Mouse (Mus musculus) MEL (cell line): ENCODE results near the gene Gm4756. TPM values are rescaled to one million over a fixed set of nuclear protein-coding genes. Genes with fewer than 3 reads are reported as not detected.

Experiments
- DNase-seq: peaks from one replicate; pipeline ENCODE4 v3.0.0; 2011; ENCODE audit warnings: low read depth, low spot score
- H3K27ac ChIP-seq: 2 replicates; pipeline ENCODE4 v1.5.1; 2012; ENCODE audit warnings: low read depth, mild to moderate bottlenecking, control low read depth, low read length, moderate library complexity; ENCODE audit not compliant: control insufficient read depth
- H3K27me3 ChIP-seq, 2 experiments: fragments of 150-350 bp in 1 of 2; sonication (generic) in 1 of 2; 2 replicates each; pipeline ENCODE4 v1.6.1; 2012; ENCODE audit warnings: low read length in 2 of 2, mild to moderate bottlenecking in 2 of 2, improper control_type of control experiment in 1 of 2, moderate library complexity in 1 of 2; ENCODE audit not compliant: insufficient read depth in 2 of 2, control insufficient read depth in 1 of 2
- H3K36me3 ChIP-seq, 2 experiments: 2 replicates each; pipeline ENCODE4 v1.6.1; 2012 to 2014; ENCODE audit warnings: low read length in 2 of 2, improper control_type of control experiment in 1 of 2, inconsistent platforms in 1 of 2, mild to moderate bottlenecking in 1 of 2; ENCODE audit not compliant: insufficient read depth in 2 of 2, control insufficient read depth in 1 of 2
- H3K4me1 ChIP-seq, 2 experiments: fragments of 150-350 bp in 1 of 2; sonication (generic) in 1 of 2; 2 replicates each; pipeline ENCODE4 v1.6.1; 2012; ENCODE audit warnings: low read length in 2 of 2, improper control_type of control experiment in 1 of 2, mild to moderate bottlenecking in 1 of 2; ENCODE audit not compliant: insufficient read depth in 2 of 2, control insufficient read depth in 1 of 2
- H3K4me3 ChIP-seq, 2 experiments: fragments of 150-350 bp in 1 of 2; sonication (generic) in 1 of 2; 2 replicates each; pipeline ENCODE4 v1.5.1; 2012; ENCODE audit warnings: low read depth in 2 of 2, low read length in 2 of 2, mild to moderate bottlenecking in 2 of 2, moderate library complexity in 2 of 2, control low read depth in 1 of 2, improper control_type of control experiment in 1 of 2; ENCODE audit not compliant: control insufficient read depth in 1 of 2, insufficient read depth in 1 of 2
- H3K79me2 ChIP-seq: 2 replicates; pipeline ENCODE4 v1.6.1; 2012; ENCODE audit warnings: mild to moderate bottlenecking, low read length, moderate library complexity; ENCODE audit not compliant: control insufficient read depth, poor library complexity, insufficient read depth
- H3K9ac ChIP-seq: 2 replicates; pipeline ENCODE4 v1.6.1; 2012; ENCODE audit warnings: low read depth, mild to moderate bottlenecking, control low read depth, low read length, moderate library complexity; ENCODE audit not compliant: control insufficient read depth, poor library complexity, severe bottlenecking
- H3K9me3 ChIP-seq: fragments of 150-350 bp; sonication (generic); replicated peaks from 2 replicates; pipeline ENCODE4 v1.6.1; 2012; ENCODE audit warnings: mild to moderate bottlenecking, low read length, improper control_type of control experiment, moderate library complexity; ENCODE audit not compliant: insufficient read depth
- BHLHE40 ChIP-seq: IDR thresholded peaks from 2 replicates; pipeline ENCODE4 v1.6.1; 2012; ENCODE audit warnings: low read depth, mild to moderate bottlenecking, inconsistent platforms, low read length, improper control_type of control experiment, borderline replicate concordance
- CHD1 ChIP-seq: IDR thresholded peaks from 2 replicates; pipeline ENCODE4 v1.6.1; 2012; ENCODE audit warnings: low read depth, mild to moderate bottlenecking, inconsistent platforms, low read length, improper control_type of control experiment
- CHD2 ChIP-seq: IDR thresholded peaks from 2 replicates; pipeline ENCODE4 v1.6.1; 2011; ENCODE audit warnings: low read length, improper control_type of control experiment
- CTCF ChIP-seq, 3 experiments: IDR thresholded peaks in 2 of 3; conservative IDR thresholded peaks in 1 of 3; 2 replicates each; pipeline ENCODE4 v1.5.1; 2011 to 2012; ENCODE audit warnings: low read length in 3 of 3, low read depth in 2 of 3, mild to moderate bottlenecking in 2 of 3, improper control_type of control experiment in 1 of 3, inconsistent platforms in 1 of 3, mixed read lengths in 1 of 3, moderate library complexity in 1 of 3; ENCODE audit not compliant: control insufficient read depth in 1 of 3, insufficient read depth in 1 of 3, poor library complexity in 1 of 3, severe bottlenecking in 1 of 3
- ELF1 ChIP-seq: IDR thresholded peaks from 2 replicates; pipeline ENCODE4 v1.6.1; 2014; ENCODE audit warnings: low read depth, mild to moderate bottlenecking, inconsistent platforms, low read length, improper control_type of control experiment, moderate library complexity
- EP300 ChIP-seq, 2 experiments: IDR thresholded peaks; 2 replicates each; pipeline ENCODE4 v1.6.1; 2011; ENCODE audit warnings: improper control_type of control experiment in 2 of 2, low read length in 2 of 2, low read depth in 1 of 2, mild to moderate bottlenecking in 1 of 2
- GABPA ChIP-seq: IDR thresholded peaks from 2 replicates; pipeline ENCODE4 v1.6.1; 2012; ENCODE audit warnings: low read depth, mild to moderate bottlenecking, inconsistent platforms, low read length, improper control_type of control experiment, moderate library complexity
- GATA1 ChIP-seq: IDR thresholded peaks from 2 replicates; pipeline ENCODE4 v1.6.1; 2011; ENCODE audit warnings: low read depth, low read length, improper control_type of control experiment
- HCFC1 ChIP-seq: IDR thresholded peaks from 2 replicates; pipeline ENCODE4 v1.6.1; 2012; ENCODE audit warnings: low read depth, mild to moderate bottlenecking, inconsistent platforms, low read length, improper control_type of control experiment, moderate library complexity
- JUND ChIP-seq: IDR thresholded peaks from 2 replicates; pipeline ENCODE4 v1.6.1; 2011; ENCODE audit warnings: low read depth, mild to moderate bottlenecking, improper control_type of control experiment, low read length
- KAT2A ChIP-seq: conservative IDR thresholded peaks from 2 replicates; pipeline ENCODE4 v1.6.1; 2012; ENCODE audit warnings: low read depth, low read length, improper control_type of control experiment, inconsistent platforms
- MAFK ChIP-seq: IDR thresholded peaks from 2 replicates; pipeline ENCODE4 v1.6.1; 2011; ENCODE audit warnings: low read depth, mild to moderate bottlenecking, low read length, improper control_type of control experiment, borderline replicate concordance
- MAX ChIP-seq: IDR thresholded peaks from 2 replicates; pipeline ENCODE4 v1.6.1; 2011; ENCODE audit warnings: low read length, improper control_type of control experiment
- MAZ ChIP-seq: IDR thresholded peaks from 2 replicates; pipeline ENCODE4 v1.6.1; 2012; ENCODE audit warnings: low read depth, mild to moderate bottlenecking, inconsistent platforms, low read length, improper control_type of control experiment
- MEF2A ChIP-seq: IDR thresholded peaks from 2 replicates; pipeline ENCODE4 v1.6.1; 2014; ENCODE audit warnings: low read depth, mild to moderate bottlenecking, inconsistent platforms, low read length, improper control_type of control experiment; ENCODE audit not compliant: poor library complexity, insufficient replicate concordance, severe bottlenecking; ENCODE audit errors: extremely low read depth
- MXI1 ChIP-seq: IDR thresholded peaks from 2 replicates; pipeline ENCODE4 v1.6.1; 2011; ENCODE audit warnings: mild to moderate bottlenecking, low read depth, low read length, improper control_type of control experiment
- MYB ChIP-seq: IDR thresholded peaks from 2 replicates; pipeline ENCODE4 v1.6.1; 2011; ENCODE audit warnings: mild to moderate bottlenecking, low read depth, low read length, improper control_type of control experiment
- MYC ChIP-seq: IDR thresholded peaks from 2 replicates; pipeline ENCODE4 v1.6.1; 2011; ENCODE audit warnings: low read depth, mild to moderate bottlenecking, low read length, improper control_type of control experiment, moderate library complexity
- NRF1 ChIP-seq: IDR thresholded peaks from 2 replicates; pipeline ENCODE4 v1.6.1; 2014; ENCODE audit warnings: low read depth, mild to moderate bottlenecking, inconsistent platforms, low read length, improper control_type of control experiment, moderate library complexity; ENCODE audit not compliant: poor library complexity, insufficient read depth, severe bottlenecking
- POLR2A ChIP-seq, 2 experiments: IDR thresholded peaks; 2 replicates each; pipeline ENCODE4 v1.6.1; 2011 to 2012; ENCODE audit warnings: low read length in 2 of 2, mild to moderate bottlenecking in 2 of 2, control low read depth in 1 of 2, improper control_type of control experiment in 1 of 2, low read depth in 1 of 2, moderate library complexity in 1 of 2; ENCODE audit not compliant: control insufficient read depth in 1 of 2, insufficient read depth in 1 of 2, poor library complexity in 1 of 2
- POLR2AphosphoS2 ChIP-seq: IDR thresholded peaks from 2 replicates; pipeline ENCODE4 v1.6.1; 2011; ENCODE audit warnings: low read length, improper control_type of control experiment
- POLR2AphosphoS5 ChIP-seq: IDR thresholded peaks from 2 replicates; pipeline ENCODE4 v1.6.1; 2012; ENCODE audit warnings: low read depth, borderline replicate concordance, mild to moderate bottlenecking, inconsistent platforms, low read length, moderate library complexity, mixed read lengths
- RAD21 ChIP-seq: IDR thresholded peaks from 2 replicates; pipeline ENCODE4 v1.6.1; 2011; ENCODE audit warnings: mild to moderate bottlenecking, low read depth, low read length, improper control_type of control experiment
- RCOR1 ChIP-seq: IDR thresholded peaks from 2 replicates; pipeline ENCODE4 v1.6.1; 2012; ENCODE audit warnings: low read depth, mild to moderate bottlenecking, inconsistent platforms, low read length, improper control_type of control experiment
- SIN3A ChIP-seq: IDR thresholded peaks from 2 replicates; pipeline ENCODE4 v1.6.1; 2012; ENCODE audit warnings: low read length, improper control_type of control experiment, inconsistent platforms
- SMC3 ChIP-seq: IDR thresholded peaks from 2 replicates; pipeline ENCODE4 v1.6.1; 2011; ENCODE audit warnings: low read depth, low read length, improper control_type of control experiment
- TCF12 ChIP-seq: IDR thresholded peaks from 2 replicates; pipeline ENCODE4 v1.6.1; 2014; ENCODE audit warnings: low read depth, mild to moderate bottlenecking, inconsistent platforms, low read length, improper control_type of control experiment, moderate library complexity
- UBTF ChIP-seq: IDR thresholded peaks from 2 replicates; pipeline ENCODE4 v1.6.1; 2012; ENCODE audit warnings: low read depth, mild to moderate bottlenecking, inconsistent platforms, low read length, improper control_type of control experiment, moderate library complexity, borderline replicate concordance; ENCODE audit not compliant: insufficient read depth
- USF1 ChIP-seq: IDR thresholded peaks from 2 replicates; pipeline ENCODE4 v1.6.1; 2014; ENCODE audit warnings: low read depth, mild to moderate bottlenecking, inconsistent platforms, low read length, improper control_type of control experiment, moderate library complexity
- ZC3H11A ChIP-seq: IDR thresholded peaks from 2 replicates; pipeline ENCODE4 v1.6.1; 2012; ENCODE audit warnings: low read depth, mild to moderate bottlenecking, inconsistent platforms, low read length, improper control_type of control experiment
- ZMIZ1 ChIP-seq: IDR thresholded peaks from 2 replicates; pipeline ENCODE4 v1.6.1; 2012; ENCODE audit warnings: low read depth, mild to moderate bottlenecking, inconsistent platforms, low read length, improper control_type of control experiment, moderate library complexity
- ZNF384 ChIP-seq: IDR thresholded peaks from 2 replicates; pipeline ENCODE4 v1.6.1; 2012; ENCODE audit warnings: low read depth, mild to moderate bottlenecking, inconsistent platforms, low read length, improper control_type of control experiment
- polyA plus RNA-seq, 2 experiments: library from polyadenylated mRNA; stranded (reverse) in 1 of 2; unstranded in 1 of 2; fragments of >175 nt in 1 of 2; fragments of >200 nt in 1 of 2; gene quantifications; 2 replicates each; pipeline versions ENCODE4 v1.2.1 to v1.2.4; 2012; ENCODE audit warnings: low replicate concordance in 2 of 2, low read depth in 1 of 2; ENCODE audit not compliant: insufficient read length in 2 of 2, insufficient read depth in 1 of 2, missing spikeins in 1 of 2
- total RNA-seq: library from RNA; depleted of rRNA; stranded (reverse); fragments of 300-350 nt; gene quantifications from 2 replicates; pipeline ENCODE4 v1.2.3, GENCODE M21; 2012

The Gm4756 gene
- total and polyA plus RNA-seq, 3 experiments, result not detected

GRCm38 (mm10) chr12:72655775-72656174, 6.3 kb upstream of the Gm4756 start:
- Histone ChIP-seq H3K4me1 (0 out of 4 replicates have a peak, but pooled peaks cover 0 to 7% of the 10 kb centered on the region in 2 experiments), H3K9ac (no peak overlapping the region), H3K27ac (no peak overlapping the region), H3K79me2 (no peaks in the 10 kb centered on the region), H3K9me3 (no peaks in the 10 kb centered on the region), H3K36me3 (no peaks in the 10 kb centered on the region), H3K27me3 (no peaks in the 10 kb centered on the region), H3K4me3 (no peak overlapping the region)
- TF ChIP-seq TCF12 (no peak), RCOR1 (no peak), USF1 (peak; percentile 36; the same call in 1 of the 2 replicates)
- peak; percentile 16 for DNase-seq

- Histone ChIP-seq H3K27ac (no peak overlapping the region), H3K9ac (no peak overlapping the region), H3K4me3 (no peak overlapping the region), H3K36me3 (no peaks in the 10 kb centered on the region), H3K9me3 (no peaks in the 10 kb centered on the region), H3K27me3 (no peaks in the 10 kb centered on the region), H3K4me1 (0 out of 4 replicates have a peak, but pooled peaks cover 0 to 7% of the 10 kb centered on the region in 2 experiments), H3K79me2 (no peaks in the 10 kb centered on the region)
- peak; percentile 69 for DNase-seq
- no peak for TF ChIP-seq POLR2AphosphoS5
- 0 out of 2 replicates have a peak, but pooled peaks have one; percentile 12 for TF ChIP-seq ZNF384
- no peak for TF ChIP-seq TCF12
- peak; percentile 72 for TF ChIP-seq ZC3H11A
- no peak for TF ChIP-seq ZMIZ1
- no peak for TF ChIP-seq POLR2A (IDR thresholded peaks at IDR 0.05; ENCODE audit: control insufficient read depth in 1 of 2, insufficient read depth in 1 of 2, low read depth in 1 of 2, low read length in 2 of 2, poor library complexity in 1 of 2)
- no peak for TF ChIP-seq HCFC1
- no peak for TF ChIP-seq UBTF
- no peak for TF ChIP-seq MYB
- TF ChIP-seq MYC, result no peak
- no peak for TF ChIP-seq BHLHE40
- TF ChIP-seq RAD21, result peak; percentile 91
- TF ChIP-seq CHD2, result no peak
- no peak for TF ChIP-seq GATA1
- TF ChIP-seq POLR2AphosphoS2, result no peak
- TF ChIP-seq ELF1, result no peak
- TF ChIP-seq MAX, result no peak
- no peak for TF ChIP-seq KAT2A
- no peak for TF ChIP-seq JUND
- TF ChIP-seq SMC3, result peak; percentile 78
- no peak for TF ChIP-seq MAZ
- no peak for TF ChIP-seq MAFK
- no peak for TF ChIP-seq NRF1
- TF ChIP-seq EP300 (IDR thresholded peaks at IDR 0.05; ENCODE audit: low read depth in 1 of 2, low read length in 2 of 2), result no peak
- no peak for TF ChIP-seq GABPA
- no peak for TF ChIP-seq CHD1
- no peak for TF ChIP-seq MXI1
- TF ChIP-seq MEF2A, result no peak
- peak; percentile 71 to 80 (median 75) for TF ChIP-seq CTCF (IDR thresholded peaks at IDR 0.05 in 2 of 3, conservative IDR thresholded peaks at IDR 0.05 in 1 of 3; ENCODE audit: control insufficient read depth in 1 of 3, insufficient read depth in 1 of 3, low read depth in 2 of 3, low read length in 3 of 3, poor library complexity in 1 of 3, severe bottlenecking in 1 of 3)
- TF ChIP-seq SIN3A, result no peak
These were observed 5.2 kb upstream of the Gm4756 start for GRCm38 (mm10) chr12:72654698-72655097.
